Mouse (Mus musculus) CH12F3 (cell line): Measurements from ENCODE around the gene Cdkn3.
"Not testable (repeated sequence)": the region's sequence is repeated elsewhere in the genome, so short reads cannot be mapped to it uniquely, and the experiment has no call there.

Experiments
- in situ Hi-C: fragments of 300-500 bp; cut with MboI; formaldehyde crosslinking; loops from 2 replicates; pipeline ENCODE4 v1.14.3; 2020; ENCODE audit warnings: low sequenced_read_pairs

Gene Cdkn3

GRCm38 (mm10) chr14:46782187-46782828 lies 22.0 kb downstream of the Cdkn3 start:
- in situ Hi-C loops, result no loop called here

GRCm38 (mm10) chr14:46783327-46783926 lies 23.1 kb downstream of the Cdkn3 start:
- in situ Hi-C loops, result no loop called here

GRCm38 (mm10) chr14:46785247-46785646 lies 24.9 kb downstream of the Cdkn3 start:
- in situ Hi-C loops, result no loop called here

- in situ Hi-C loops, result no loop called here
Observed at GRCm38 (mm10) chr14:46787454-46787786, 27.1 kb downstream of the Cdkn3 start.

GRCm38 (mm10) chr14:46787787-46788504 lies 27.6 kb downstream of the Cdkn3 start, which contains the start of gene Cnih1:
Cnih1 (minus strand) TSS chr14:46788411.
- in situ Hi-C loops, result no loop called here

GRCm38 (mm10) chr14:46788505-46788901 lies 28.2 kb downstream of the Cdkn3 start:
- in situ Hi-C loops, result no loop called here

GRCm38 (mm10) chr14:46790303-46790702 lies 30.0 kb downstream of the Cdkn3 start:
- in situ Hi-C loops, result no loop called here

- in situ Hi-C loops, result no loop called here
Observed at GRCm38 (mm10) chr14:46790723-46791122, 30.4 kb downstream of the Cdkn3 start.

GRCm38 (mm10) chr14:46794157-46794556 lies 33.8 kb downstream of the Cdkn3 start:
- in situ Hi-C loops, result no loop called here

- in situ Hi-C loops, result no loop called here
Observed at GRCm38 (mm10) chr14:46800684-46801345, 40.5 kb downstream of the Cdkn3 start.

GRCm38 (mm10) chr14:46803259-46803658 lies 42.9 kb downstream of the Cdkn3 start:
- in situ Hi-C loops, result no loop called here

- in situ Hi-C loops, result no loop called here
Observed at GRCm38 (mm10) chr14:46803791-46804190, 43.5 kb downstream of the Cdkn3 start.

- in situ Hi-C loops, result no loop called here
Observed at GRCm38 (mm10) chr14:46806186-46806585, 45.8 kb downstream of the Cdkn3 start.

- in situ Hi-C loops, result no loop called here
Observed at GRCm38 (mm10) chr14:46807927-46808326, 47.6 kb downstream of the Cdkn3 start.

- in situ Hi-C loops, result no loop called here
Observed at GRCm38 (mm10) chr14:46815640-46816039, 55.3 kb downstream of the Cdkn3 start.

- in situ Hi-C loops, result no loop called here
Observed at GRCm38 (mm10) chr14:46816916-46817622, 56.7 kb downstream of the Cdkn3 start.

- in situ Hi-C loops, result no loop called here
Observed at GRCm38 (mm10) chr14:46818743-46819142, 58.4 kb downstream of the Cdkn3 start.

- in situ Hi-C loops, result not testable (repeated sequence)
Observed at GRCm38 (mm10) chr14:46819961-46820360, 59.6 kb downstream of the Cdkn3 start.
